ENCODE assay signal across 8 mouse cellular contexts in genomic region chr2:118486933-118487332, GRCm38 (mm10). TPM values are rescaled to one million over a fixed set of nuclear protein-coding genes. Genes with fewer than 3 reads are reported as not detected.
DNase-seq lines count a peak whose midpoint lies in the region; ATAC-seq lines count a peak whose summit lies in the region.
"Had no signal": no experiment of that assay in that cellular context is flagged by ENCODE, and none has a peak within 500 bp of the region (broad histone marks: within the 10 kb centered on the region; RNA-seq: fewer than 3 reads in every experiment).

No protein-coding gene starts in this region.

- peak; percentile 77 for DNase-seq in T-cell, adult 2 months (ENCODE audit: low spot score)
- peak; percentile 81 for DNase-seq in cerebellum, adult 9-10 months
- peak; percentile 64 to 69 for DNase-seq in gastrocnemius, adult 8-10 months (ENCODE audit: low spot score in 2 of 2)
- DNase-seq in left cerebral cortex, postnatal 4 days = peak; percentile 83
- peak; percentile 67 to 88 for DNase-seq in spleen, adult 18-20 months

- peak; percentile 23; the same call in 1 of the 2 replicates for ATAC-seq in intestine, embryonic 16.5 days
- ATAC-seq in midbrain, embryonic 13.5 days = peak; percentile 49

- intact Hi-C loops in left cerebral cortex, postnatal 4 days (cut with DNase I) = loop anchor here (5.0 kb wide), 1 partner anchor 115 kb away; no protein-coding TSS in a partner anchor

- no peaks in the 10 kb centered on the region for H3K36me3 ChIP-seq in intestine, embryonic 16.5 days (ENCODE audit: control insufficient read depth, insufficient read depth, low read length)
- no peaks in the 10 kb centered on the region for H3K36me3 ChIP-seq in midbrain, embryonic 13.5 days

- H3K9me3 ChIP-seq in intestine, embryonic 16.5 days (ENCODE audit: control insufficient read depth, low read length) = no peaks in the 10 kb centered on the region
- no peaks in the 10 kb centered on the region for H3K9me3 ChIP-seq in midbrain, embryonic 13.5 days

- no peak overlapping the region for H3K27ac ChIP-seq in intestine, embryonic 16.5 days (ENCODE audit: low read length)
- no peak overlapping the region for H3K27ac ChIP-seq in midbrain, embryonic 13.5 days
- H3K27ac ChIP-seq: macrophage had no signal

- H3K4me3 ChIP-seq in intestine, embryonic 16.5 days (ENCODE audit: low read length) = no peak overlapping the region
- H3K4me3 ChIP-seq in midbrain, embryonic 13.5 days (replicated peaks) = no peak overlapping the region

- WGBS in intestine, embryonic 16.5 days = 17% methylated on average over 12 of the region's 12 CpGs
- WGBS in midbrain, embryonic 13.5 days = 17% methylated on average over 12 of the region's 12 CpGs

- no peak overlapping the region for H3K4me2 ChIP-seq in intestine, embryonic 16.5 days (ENCODE audit: low read depth, low read length)
- no peak overlapping the region for H3K4me2 ChIP-seq in midbrain, embryonic 13.5 days (replicated peaks)

- H3K9ac ChIP-seq in intestine, embryonic 16.5 days (ENCODE audit: low read depth, low read length) = no peak overlapping the region
- H3K9ac ChIP-seq in midbrain, embryonic 13.5 days (replicated peaks) = no peak overlapping the region

- H3K4me1 ChIP-seq in intestine, embryonic 16.5 days (ENCODE audit: control insufficient read depth, insufficient read depth, low read length) = peaks cover 20% of the 10 kb centered on the region
- H3K4me1 ChIP-seq in midbrain, embryonic 13.5 days (replicated peaks) = peaks cover 7% of the 10 kb centered on the region; the same call in 1 of the 2 replicates

- no peaks in the 10 kb centered on the region for H3K27me3 ChIP-seq in intestine, embryonic 16.5 days (replicated peaks; ENCODE audit: control insufficient read depth, insufficient read depth, low read length)
- H3K27me3 ChIP-seq in midbrain, embryonic 13.5 days = no peaks in the 10 kb centered on the region

RNA-seq across cellular contexts. Expression of gene Srp14, which starts 7.4 kb away (rescaled TPM):
- total RNA-seq in gastrocnemius, adult 8-10 months (2022) = 100 to 1,000 TPM; 139 to 157 (median 152) TPM
- polyA plus RNA-seq in intestine, embryonic 16.5 days (2015; fragmentation: Nextera tagmentation; extraction: Ambion mirVana) = 191 and 204 TPM in 2 replicates
- total RNA-seq in left cerebral cortex, postnatal 4 days (2021) = 100 to 1,000 TPM; 159 to 170 TPM
- 353 and 358 TPM in 2 replicates for polyA plus RNA-seq in midbrain, embryonic 13.5 days (2015; fragmentation: Nextera tagmentation; extraction: Ambion mirVana)
